Mouse (Mus musculus) Patski (cell line): ENCODE results near the gene Alyref2. TPM values are rescaled to one million over a fixed set of nuclear protein-coding genes. Genes with fewer than 3 reads are reported as not detected.

Source experiments
- ATAC-seq: fragments of 100-300 bp; one replicate; pipeline ENCODE4 v1.8.0; 2021
- CTCF ChIA-PET: fragments of 350-600 bp; sonication (Branson Sonifier 250); formaldehyde crosslinking; loops from one replicate; lab custom pipeline; 2022; ENCODE audit warnings: inconsistent platforms; lab: Charles Lee
- POLR2A ChIA-PET: fragments of 350-600 bp; sonication (Branson Sonifier 250); formaldehyde crosslinking; loops from one replicate; lab custom pipeline; 2022; ENCODE audit warnings: antibody characterized with exemption, inconsistent platforms; lab: Charles Lee
- DNase-seq: peaks from one replicate; pipeline ENCODE4 v3.0.0-alpha.2; 2011; ENCODE audit warnings: low read depth, low spot score
- H3K27me3 ChIP-seq: fragments of 371-371 bp; one replicate; pipeline ENCODE4 v1.5.1; 2021
- CTCF ChIP-seq: fragments of 100-300 bp; IDR thresholded peaks from one replicate; pipeline ENCODE4 v1.5.1; 2021
- in situ Hi-C: fragments of 300-500 bp; cut with MboI; formaldehyde crosslinking; loops from 3 replicates; pipeline ENCODE4 v1.11.1; 2018; ENCODE audit warnings: low pct_unique_long_range_greater_than_20kb, mixed read lengths
- polyA plus RNA-seq: library from polyadenylated mRNA; unstranded; gene quantifications from one replicate; pipeline ENCODE4 v1.2.3, GENCODE M21; 2021

Alyref2 gene
- polyA plus RNA-seq, 1 experiment from 2014 or later, result 5.5 TPM

- no peaks in the 10 kb centered on the region for H3K27me3 ChIP-seq
- no peak for TF ChIP-seq CTCF
- no peak for ATAC-seq
- DNase-seq, result no peak
- in situ Hi-C loops, result no loop called here
- ChIA-PET CTCF (interaction anchor here (1.2 to 9.7 kb wide), 3 partner anchors 12 to 26 kb away, joined by 3 to 121 read pairs (median 7); no protein-coding TSS in a partner anchor), POLR2A (no interaction called here)
Measured at GRCm38 (mm10) chr1:171553359-171554341, 50.4 kb downstream of the Alyref2 start.

Other genes with a start within 250 kb of the Alyref2 start
- 57.5 TPM for gene B4galt3, start 233.2 kb upstream of the Alyref2 start, polyA plus RNA-seq
- 41.9 TPM for gene Ppox, start 222.3 kb upstream of the Alyref2 start, polyA plus RNA-seq
- 64.9 TPM for gene Usp21, start 215.5 kb upstream of the Alyref2 start, polyA plus RNA-seq
- gene Ufc1, start 208.5 kb upstream of the Alyref2 start, polyA plus RNA-seq, result 117 TPM
- 55.0 TPM for gene Dedd, start 174.3 kb upstream of the Alyref2 start, polyA plus RNA-seq
- 74.1 TPM for gene Nit1, start 157.8 kb upstream of the Alyref2 start, polyA plus RNA-seq
- 164 TPM for gene Pfdn2, start 157.8 kb upstream of the Alyref2 start, polyA plus RNA-seq
- gene Klhdc9, start 142.7 kb upstream of the Alyref2 start, polyA plus RNA-seq, result not detected
- 0.04 TPM for gene Nectin4, start 133.4 kb upstream of the Alyref2 start, polyA plus RNA-seq
- gene Arhgap30, start 114.5 kb upstream of the Alyref2 start, polyA plus RNA-seq, result not detected
- gene Usf1, start 92.2 kb upstream of the Alyref2 start, polyA plus RNA-seq, result 106 TPM
- 1.2 TPM for gene Tstd1, start 84.6 kb upstream of the Alyref2 start, polyA plus RNA-seq
- 33.8 TPM for gene F11r, start 65.9 kb upstream of the Alyref2 start, polyA plus RNA-seq
- 1.0 TPM for gene Itln1, start 31.8 kb downstream of the Alyref2 start, polyA plus RNA-seq
- not detected for gene Cd244a, start 55.7 kb downstream of the Alyref2 start, polyA plus RNA-seq
- not detected for gene Ly9, start 103.9 kb downstream of the Alyref2 start, polyA plus RNA-seq
- not detected for gene Slamf7, start 149.6 kb downstream of the Alyref2 start, polyA plus RNA-seq
- gene Cd48, start 178.5 kb downstream of the Alyref2 start, polyA plus RNA-seq, result not detected